Mouse (Mus musculus): Measurements from ENCODE around the gene Cers6.
A peak's percentile ranks its signal among the peaks of the same experiment; 100 is the strongest.

The Cers6 gene

DNA sequence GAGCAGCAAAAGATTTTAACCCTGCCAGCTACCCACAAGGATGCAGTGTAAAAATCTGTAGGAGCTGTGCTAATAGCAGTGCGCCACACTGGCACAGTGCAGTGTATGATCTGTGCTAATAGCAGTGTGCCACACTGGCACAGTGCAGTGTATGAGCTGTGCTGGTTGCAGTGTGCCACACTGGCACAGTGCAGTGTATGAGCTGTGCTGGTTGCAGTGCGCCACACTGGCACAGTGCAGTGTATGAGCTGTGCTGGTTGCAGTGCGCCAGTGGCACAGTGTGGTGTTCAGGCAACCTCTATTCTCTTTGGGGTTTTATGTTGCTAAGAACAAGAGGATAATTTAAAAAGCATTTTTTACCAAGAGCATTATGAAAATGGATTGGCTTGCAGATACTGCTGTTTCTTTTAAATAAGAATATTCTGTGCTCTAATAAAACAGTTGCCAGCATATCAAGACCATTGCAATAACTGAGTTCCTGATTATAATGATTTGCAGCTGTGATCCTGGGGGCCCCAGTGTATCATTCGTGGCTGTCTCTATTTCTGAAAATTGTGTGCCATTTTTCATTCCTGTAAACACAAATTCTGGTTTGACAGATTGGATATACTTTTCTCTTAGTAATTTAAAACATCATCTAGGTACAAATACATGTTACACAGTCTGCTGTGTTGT, 159.5 kb downstream of the Cers6 start:
- no peak for DNase-seq

- DNase-seq: no peak
These were observed 160.3 kb downstream of the Cers6 start for GRCm38 (mm10) chr2:69021516-69021915.

GRCm38 (mm10) chr2:69024856-69025255, 163.6 kb downstream of the Cers6 start:
- no peak for DNase-seq

- DNase-seq: no peak
These were observed 171.3 kb downstream of the Cers6 start for GRCm38 (mm10) chr2:69032562-69032961.

GRCm38 (mm10) chr2:69035457-69035856, 174.2 kb downstream of the Cers6 start:
- DNase-seq: no peak

DNA sequence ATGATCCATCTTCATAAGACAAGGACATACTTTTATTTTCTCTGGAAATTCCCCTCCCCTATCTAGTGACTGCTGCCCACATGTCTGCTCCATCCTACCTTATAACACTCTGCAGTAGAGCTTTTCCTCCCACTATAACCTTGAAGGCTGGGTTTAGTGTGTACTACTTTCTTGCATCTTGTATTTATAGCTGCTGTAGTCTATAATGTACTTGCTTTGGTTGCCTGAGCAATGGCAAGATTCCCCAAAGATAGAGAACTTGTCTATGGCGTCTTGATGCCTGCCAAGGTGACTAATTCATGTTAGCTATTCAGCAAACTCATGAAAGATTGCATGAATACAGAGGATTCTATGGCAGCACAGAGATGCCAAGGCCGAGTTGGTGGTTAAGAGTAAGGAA, 176.1 kb downstream of the Cers6 start:
- no peak for DNase-seq

DNA sequence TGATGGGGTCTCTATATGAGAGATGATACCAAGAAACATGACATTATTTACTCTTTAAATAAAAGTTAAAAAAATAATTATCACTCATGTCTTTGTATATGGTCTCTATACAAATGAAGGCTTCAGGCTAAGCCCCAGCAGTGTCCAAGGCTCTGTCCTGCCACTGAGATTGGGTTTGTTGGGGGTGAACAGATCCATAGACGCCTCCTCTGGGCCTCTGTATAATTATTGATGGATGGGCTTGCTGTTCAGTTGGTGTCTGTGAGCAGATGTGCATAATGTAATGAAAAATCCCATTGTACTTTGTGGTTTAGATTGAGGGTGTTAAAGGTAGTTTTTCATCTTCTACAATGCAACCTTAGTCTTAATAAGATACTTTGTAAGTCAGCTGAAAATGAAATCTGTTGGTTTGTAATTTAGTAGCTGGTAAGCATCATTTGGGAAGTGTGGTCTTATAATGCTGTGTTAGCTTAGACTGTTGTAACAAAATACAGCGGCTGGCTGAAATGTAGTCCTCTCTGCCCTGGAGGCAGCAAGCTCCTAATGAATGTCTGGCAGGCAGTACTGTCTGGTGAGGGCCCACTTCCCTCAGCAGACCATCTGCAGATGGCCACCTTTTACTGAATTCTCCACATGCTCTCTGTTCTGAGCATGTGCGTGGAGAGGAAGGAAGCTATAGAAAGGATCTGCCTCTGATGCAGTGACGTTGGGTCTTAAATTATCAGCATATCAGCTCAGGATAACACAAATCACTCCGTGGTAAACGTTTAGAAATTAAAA, 181.3 kb downstream of the Cers6 start:
- DNase-seq: no peak

- peak; percentile 58 for DNase-seq
These were observed 182.3 kb downstream of the Cers6 start for GRCm38 (mm10) chr2:69043431-69044118.

DNA sequence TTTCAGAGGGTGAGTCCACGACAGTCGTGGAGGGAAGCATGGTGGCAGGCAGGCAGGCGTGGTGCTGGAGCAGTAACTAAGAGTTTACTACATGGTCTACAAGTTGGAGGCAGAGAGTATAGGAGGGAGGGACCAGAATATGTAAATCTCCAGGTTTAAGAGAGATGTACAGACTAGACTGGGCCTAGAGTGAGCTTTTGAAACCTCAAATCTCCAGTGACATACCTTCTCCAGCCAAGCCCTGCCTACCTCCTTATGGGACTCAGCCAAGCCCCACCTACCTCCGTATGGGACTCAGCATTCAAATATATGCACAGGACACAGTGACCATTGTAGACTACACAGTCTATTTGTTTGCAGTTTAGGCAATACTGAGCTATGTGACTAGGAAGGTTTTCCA, 184.7 kb downstream of the Cers6 start:
- no peak for DNase-seq

DNA sequence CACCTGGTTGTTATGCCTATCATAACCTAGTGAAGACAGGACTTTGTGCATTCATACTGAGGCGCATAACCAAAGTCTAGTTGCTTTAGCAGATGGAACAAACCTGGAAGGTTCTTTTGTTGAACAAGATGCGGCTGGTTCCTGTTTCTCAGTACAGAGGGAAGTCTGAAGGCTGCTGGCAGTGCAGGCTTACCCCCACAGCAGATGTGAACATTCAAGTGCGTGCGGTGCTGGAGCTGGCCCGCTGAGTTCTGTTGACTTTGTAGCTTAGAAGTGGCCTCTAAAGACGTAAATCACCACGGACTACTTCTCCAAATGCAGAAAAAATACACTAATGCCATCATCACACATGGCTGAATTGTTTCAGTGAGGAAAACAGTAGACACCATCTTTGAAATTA, 186.1 kb downstream of the Cers6 start:
- DNase-seq: no peak

- DNase-seq: no peak
These were observed 186.6 kb downstream of the Cers6 start for GRCm38 (mm10) chr2:69047805-69048204.

DNA sequence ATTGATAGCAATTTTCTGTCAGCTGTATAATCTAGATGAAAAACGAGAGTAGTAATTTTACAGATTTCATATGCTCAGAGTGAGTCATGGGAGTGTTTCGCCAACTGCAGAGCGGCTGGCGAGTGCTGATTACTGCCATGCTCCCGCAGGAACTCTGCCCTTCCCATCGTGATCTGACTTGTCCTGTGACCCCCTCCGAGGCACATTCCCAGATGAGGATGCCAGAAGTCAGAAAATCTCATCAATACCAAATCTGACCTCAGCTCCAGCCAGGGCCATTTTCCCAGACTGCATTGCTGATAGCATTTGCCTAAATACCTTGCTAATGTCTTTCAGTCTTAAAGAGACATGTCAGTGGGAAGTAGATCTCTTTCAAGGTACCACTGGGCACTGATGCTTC, 187.9 kb downstream of the Cers6 start:
- DNase-seq: no peak

DNA sequence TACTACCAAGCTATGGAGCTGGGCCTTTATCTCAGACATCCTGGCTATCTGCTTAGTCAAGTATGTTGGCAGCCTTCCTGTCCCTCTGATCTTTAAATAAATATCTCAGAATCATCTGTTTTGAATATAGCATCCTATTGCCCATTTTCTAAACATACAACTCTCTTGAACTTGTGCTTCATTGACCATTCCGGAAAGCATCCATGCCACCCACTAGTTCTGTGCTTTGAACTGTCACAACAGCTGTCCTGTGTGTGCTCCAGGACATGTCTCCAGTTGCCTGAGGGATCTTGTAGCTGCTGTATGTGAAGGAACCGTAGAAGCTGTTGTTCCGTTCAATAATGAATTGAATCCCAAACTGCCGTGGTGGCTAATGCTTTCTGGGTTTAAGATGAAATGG, 188.9 kb downstream of the Cers6 start:
- no peak for DNase-seq

GRCm38 (mm10) chr2:69051596-69051995, 190.4 kb downstream of the Cers6 start:
- no peak for DNase-seq

- DNase-seq: no peak
These were observed 192.1 kb downstream of the Cers6 start for GRCm38 (mm10) chr2:69053210-69053858.

GRCm38 (mm10) chr2:69054279-69054678, 193.0 kb downstream of the Cers6 start:
- peak; percentile 84 for DNase-seq

GRCm38 (mm10) chr2:69055174-69055573, 193.9 kb downstream of the Cers6 start:
- DNase-seq: no peak

DNA sequence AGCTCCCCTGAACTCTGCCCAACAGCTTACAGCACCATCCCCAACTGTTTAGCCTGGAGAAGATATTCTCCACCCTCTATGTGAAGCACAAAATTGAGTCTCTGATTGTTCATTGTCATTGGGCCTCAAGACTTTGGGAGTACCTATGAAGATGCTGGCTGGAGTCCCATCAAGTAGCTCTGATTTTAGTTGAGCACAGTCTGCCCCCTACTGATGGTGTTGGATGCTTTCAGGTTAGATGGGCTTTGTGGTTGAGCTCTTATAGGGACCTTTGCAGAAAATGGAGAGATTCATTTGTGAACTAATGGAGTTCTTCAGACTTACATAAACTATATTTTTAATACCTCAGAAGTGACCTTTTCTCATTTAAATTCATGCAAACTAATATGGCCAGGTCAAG, 200.1 kb downstream of the Cers6 start:
- DNase-seq: no peak

DNA sequence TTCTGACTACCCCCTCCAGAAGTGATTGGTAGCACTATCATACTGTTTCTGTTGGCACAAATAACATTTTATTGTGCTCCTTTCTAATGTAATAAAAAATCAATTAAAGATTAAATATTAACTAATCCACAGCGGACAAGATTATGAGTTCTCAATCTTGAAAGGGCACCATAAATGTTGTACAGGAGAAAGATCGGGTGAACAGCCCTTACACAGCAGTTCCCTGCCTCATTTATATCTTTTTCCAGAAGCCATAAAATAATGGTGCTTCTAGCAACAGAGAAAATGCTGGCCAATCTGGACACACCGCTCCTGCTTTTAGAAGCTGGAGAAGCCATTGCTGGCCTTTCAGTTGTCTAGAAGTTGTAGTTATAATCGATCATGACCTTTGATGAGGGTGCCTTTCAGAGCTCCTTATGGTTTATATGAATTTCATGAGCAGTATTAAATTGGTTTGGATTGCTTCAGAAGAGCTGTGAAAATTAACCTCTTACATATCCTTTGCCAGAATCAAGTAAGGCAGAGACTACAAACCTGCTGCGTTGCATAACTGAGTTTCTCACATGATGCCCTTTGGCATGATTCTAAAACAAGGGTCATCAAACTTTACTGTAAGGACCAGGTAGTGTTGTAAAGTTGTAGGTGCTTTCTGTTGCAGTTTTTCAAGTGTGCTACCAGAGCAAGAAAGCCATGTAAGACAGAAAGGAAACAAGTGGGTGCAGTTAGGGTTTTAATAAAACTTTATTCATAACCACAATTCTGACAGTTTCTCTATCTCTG, 200.9 kb downstream of the Cers6 start:
- no peak for DNase-seq

- no peak for DNase-seq
These were observed 203.5 kb downstream of the Cers6 start for GRCm38 (mm10) chr2:69064759-69065158.

DNA sequence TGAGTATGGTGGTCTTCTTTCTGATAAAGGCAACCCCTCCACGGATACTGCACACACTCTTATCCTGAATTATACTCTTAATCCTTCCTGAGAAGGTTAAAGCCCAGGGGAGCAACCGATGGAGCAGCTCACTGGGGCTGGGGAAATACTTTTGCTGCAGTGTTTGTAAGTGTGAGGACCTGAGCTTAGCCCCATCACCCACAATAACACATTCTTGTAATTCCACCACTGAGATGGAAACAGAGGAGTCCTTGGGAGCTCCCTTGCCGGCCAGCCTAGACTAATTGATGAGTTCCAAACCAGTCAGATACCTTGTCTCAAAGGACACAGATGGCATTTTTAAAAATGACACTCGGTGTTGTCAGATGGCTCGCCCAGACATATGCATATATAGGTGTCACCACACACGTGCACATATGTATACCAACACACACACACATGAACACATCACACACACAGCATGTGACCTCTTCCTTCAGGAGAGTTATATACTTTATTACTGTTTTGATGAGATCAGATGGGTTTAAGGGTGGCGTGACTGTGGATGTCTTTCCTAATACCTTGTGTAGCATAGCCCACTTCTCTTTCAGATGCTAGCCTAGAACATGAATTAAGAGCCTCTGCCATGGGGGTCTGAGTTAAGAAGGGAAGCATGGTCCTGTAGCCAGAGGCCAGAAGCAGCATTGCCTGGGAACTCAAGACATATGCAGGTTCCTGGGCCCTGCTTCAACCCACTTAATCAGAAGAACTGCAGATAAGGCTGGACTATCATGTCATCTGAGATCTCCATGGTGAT, 210.4 kb downstream of the Cers6 start:
- no peak for DNase-seq

DNA sequence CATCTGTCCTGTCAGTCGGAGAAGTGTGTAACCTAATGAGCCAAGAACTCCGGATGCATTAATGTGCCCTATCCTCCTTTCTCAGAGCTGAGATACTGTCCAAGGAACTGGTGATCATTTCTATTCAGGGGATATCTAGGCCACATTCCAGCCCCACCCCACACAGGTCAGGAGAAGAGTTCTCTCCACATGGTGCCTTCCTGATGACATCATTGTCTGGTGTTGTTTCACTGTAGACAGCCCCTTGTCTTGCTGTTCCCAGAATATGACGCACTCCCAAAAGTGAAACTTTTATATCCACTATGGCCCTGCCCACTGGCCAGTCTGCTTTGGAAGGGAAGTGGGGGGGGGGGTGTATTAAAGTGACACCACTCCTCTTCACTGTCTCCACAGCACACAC, 215.9 kb downstream of the Cers6 start:
- peak; percentile 23 for DNase-seq
